Mouse (Mus musculus) neutrophil, adult 5-6 weeks (primary cell): ENCODE measurements at regions not wholly inside any gene's neighbourhood (a gene's known extent, or its start where the extent isn't known, plus 50 kb on each side); places are given as distances from the start of the nearest gene placed in this dataset.

Source experiments
- ATAC-seq: fragments of 151-379, 151-347 bp; 2 replicates; pipeline ENCODE4 v1.8.0; 2017; ENCODE audit warnings: mild to moderate bottlenecking, moderate TSS enrichment; ENCODE audit not compliant: insufficient number of reproducible peaks, poor library complexity, low FRiP score, severe bottlenecking; ENCODE audit errors: extremely low read depth

GRCm38 (mm10) chr12:107800296-107800695 lies 203.1 kb downstream of the Bcl11b start:
- ATAC-seq, result no peak

GRCm38 (mm10) chr12:107807634-107808033 lies 195.8 kb downstream of the Bcl11b start:
- no peak for ATAC-seq

GRCm38 (mm10) chr12:107808158-107808715 lies 195.2 kb downstream of the Bcl11b start:
- ATAC-seq, result no peak

- ATAC-seq, result no peak
These were observed 192.2 kb downstream of the Bcl11b start for GRCm38 (mm10) chr12:107811231-107811630.

GRCm38 (mm10) chr12:107812549-107813335 lies 190.7 kb downstream of the Bcl11b start:
- no peak for ATAC-seq

GRCm38 (mm10) chr12:107814926-107815325 lies 188.5 kb downstream of the Bcl11b start:
- ATAC-seq, result no peak

- no peak for ATAC-seq
These were observed 179.5 kb downstream of the Bcl11b start for GRCm38 (mm10) chr12:107823768-107824394.

- no peak for ATAC-seq
These were observed 177.5 kb downstream of the Bcl11b start for GRCm38 (mm10) chr12:107825921-107826320.

- no peak for ATAC-seq
These were observed 171.8 kb downstream of the Bcl11b start for GRCm38 (mm10) chr12:107831400-107832128.

GRCm38 (mm10) chr12:107833001-107833400 lies 170.4 kb downstream of the Bcl11b start:
- no peak for ATAC-seq

- ATAC-seq, result no peak
These were observed 168.9 kb downstream of the Bcl11b start for GRCm38 (mm10) chr12:107834512-107834911.

GRCm38 (mm10) chr12:107837741-107838140 lies 165.7 kb downstream of the Bcl11b start:
- no peak for ATAC-seq

- ATAC-seq, result no peak
These were observed 158.8 kb downstream of the Bcl11b start for GRCm38 (mm10) chr12:107844631-107845030.

GRCm38 (mm10) chr12:107850591-107850990 lies 152.8 kb downstream of the Bcl11b start:
- no peak for ATAC-seq

- ATAC-seq, result no peak
These were observed 150.5 kb downstream of the Bcl11b start for GRCm38 (mm10) chr12:107852921-107853320.

GRCm38 (mm10) chr12:107855547-107855946 lies 147.9 kb downstream of the Bcl11b start:
- ATAC-seq, result no peak

GRCm38 (mm10) chr12:107856421-107857043 lies 146.9 kb downstream of the Bcl11b start:
- ATAC-seq, result no peak

- no peak for ATAC-seq
These were observed 144.7 kb downstream of the Bcl11b start for GRCm38 (mm10) chr12:107858536-107859280.
